Mouse (Mus musculus) stomach, postnatal 0 days (tissue): ENCODE data around the gene Actg1. TPM values are rescaled to one million over a fixed set of nuclear protein-coding genes. Genes with fewer than 3 reads are reported as not detected.

Experiments
- ATAC-seq: fragments of 200-750 bp; cut with Nextera tagmentation; 2 replicates; pipeline ENCODE4 v1.8.0; 2017; ENCODE audit not compliant: low FRiP score, low TSS enrichment
- DNase-seq: peaks from one replicate; pipeline ENCODE4 v3.0.0-alpha.2; 2016; ENCODE audit warnings: low spot score
- H3K27ac ChIP-seq: fragments of 300-500 bp; sonication (generic); replicated peaks from 2 replicates; pipeline ENCODE4 v1.5.1; 2014; ENCODE audit warnings: mild to moderate bottlenecking, control low read depth
- H3K27me3 ChIP-seq: fragments of 300-500 bp; sonication (generic); 2 replicates; pipeline ENCODE4 v1.6.1; 2014; ENCODE audit warnings: low read length; ENCODE audit not compliant: control insufficient read depth, insufficient read depth
- H3K36me3 ChIP-seq: fragments of 300-500 bp; sonication (generic); 2 replicates; pipeline ENCODE4 v1.6.1; 2014; ENCODE audit warnings: low read length, mixed read lengths; ENCODE audit not compliant: control insufficient read depth, insufficient read depth
- H3K4me1 ChIP-seq: fragments of 300-500 bp; sonication (generic); replicated peaks from 2 replicates; pipeline ENCODE4 v1.6.1; 2014; ENCODE audit warnings: antibody characterized with exemption; ENCODE audit not compliant: control insufficient read depth, insufficient read depth
- H3K4me2 ChIP-seq: fragments of 300-500 bp; sonication (generic); replicated peaks from 2 replicates; pipeline ENCODE4 v1.6.1; 2014; ENCODE audit warnings: low read depth, mild to moderate bottlenecking, control low read depth, moderate library complexity
- H3K4me3 ChIP-seq: fragments of 300-500 bp; sonication (generic); 2 replicates; pipeline ENCODE4 v1.5.1; 2014; ENCODE audit warnings: low read depth, low read length, control low read depth
- H3K9ac ChIP-seq: fragments of 300-500 bp; sonication (generic); 2 replicates; pipeline ENCODE4 v1.6.1; 2014; ENCODE audit warnings: mild to moderate bottlenecking, low read length, control low read depth, mixed read lengths
- H3K9me3 ChIP-seq: fragments of 300-500 bp; sonication (generic); 2 replicates; pipeline ENCODE4 v1.6.1; 2016; ENCODE audit warnings: low read length; ENCODE audit not compliant: control insufficient read depth
- CTCF ChIP-seq: IDR thresholded peaks from 2 replicates; pipeline ENCODE4 v1.5.1; 2016; ENCODE audit warnings: antibody characterized with exemption, low read depth, mild to moderate bottlenecking, moderate library complexity
- EP300 ChIP-seq: optimal IDR thresholded peaks from 2 replicates; pipeline ENCODE3; 2016; ENCODE audit warnings: antibody characterized with exemption
- WGBS: fragments of 180-500 bp; shearing (Covaris S2); extraction: QIAGEN DNeasy Blood & Tissue Kit; methylation state at CpG from one replicate; pipeline ENCODE4 v1.1.7; 2014; 5-methylcytosine and 5-hydroxymethylcytosine counted together
- polyA plus RNA-seq: library from polyadenylated mRNA; unstranded; fragments of >200 nt; fragmentation: Nextera tagmentation; extraction: Ambion mirVana; gene quantifications from 2 replicates; pipeline ENCODE4 v1.2.1, GENCODE M21; 2015

Gene Actg1
- polyA plus RNA-seq, 1 experiment from 2014 or later: 2,268 TPM

GRCm38 (mm10) chr11:120345067-120345681 lies 3.2 kb downstream of the Actg1 start:
- peak; percentile 68 for DNase-seq
- ATAC-seq: no peak
- Histone ChIP-seq H3K4me3 (peak overlapping the region; percentile 37), H3K4me1 (no peaks in the 10 kb centered on the region; the same call in 1 of the 2 replicates), H3K36me3 (peaks cover 5% of the 10 kb centered on the region), H3K9me3 (no peaks in the 10 kb centered on the region), H3K27me3 (no peaks in the 10 kb centered on the region), H3K9ac (peak overlapping the region; percentile 51; the same call in 1 of the 2 replicates), H3K4me2 (peak overlapping the region; percentile 55), H3K27ac (peak overlapping the region; percentile 77)
- TF ChIP-seq CTCF: no peak
- no peak for TF ChIP-seq EP300
- WGBS: 24% methylated on average over 1 of the region's 1 CpGs

GRCm38 (mm10) chr11:120344310-120344920 lies 3.9 kb downstream of the Actg1 start:
- Histone ChIP-seq H3K9me3 (no peaks in the 10 kb centered on the region), H3K4me3 (peak overlapping the region; percentile 37; the same call in 1 of the 2 replicates), H3K36me3 (peaks cover 5% of the 10 kb centered on the region), H3K27ac (peak overlapping the region; percentile 77; the same call in 1 of the 2 replicates), H3K27me3 (no peaks in the 10 kb centered on the region), H3K4me1 (no peaks in the 10 kb centered on the region; the same call in 1 of the 2 replicates), H3K4me2 (peak overlapping the region; percentile 55; the same call in 1 of the 2 replicates), H3K9ac (no peak overlapping the region)
- TF ChIP-seq EP300: no peak
- TF ChIP-seq CTCF: no peak; the same call in 1 of the 2 replicates
- ATAC-seq: no peak
- DNase-seq: peak; percentile 30
- 40% methylated on average over 5 of the region's 5 CpGs for WGBS

- Histone ChIP-seq H3K9me3 (no peaks in the 10 kb centered on the region), H3K9ac (no peak overlapping the region), H3K27me3 (no peaks in the 10 kb centered on the region), H3K4me1 (no peaks in the 10 kb centered on the region; the same call in 1 of the 2 replicates), H3K4me3 (no peak overlapping the region), H3K27ac (peak overlapping the region; percentile 20; the same call in 1 of the 2 replicates), H3K36me3 (peaks cover 5% of the 10 kb centered on the region), H3K4me2 (no peak overlapping the region)
- peak; percentile 82 for TF ChIP-seq EP300
- no peak for TF ChIP-seq CTCF
- DNase-seq (peak; percentile 59), ATAC-seq (peak; percentile 20)
- WGBS: 51% methylated on average over 5 of the region's 5 CpGs
Measured at GRCm38 (mm10) chr11:120343519-120344309, 4.6 kb downstream of the Actg1 start.

DNA sequence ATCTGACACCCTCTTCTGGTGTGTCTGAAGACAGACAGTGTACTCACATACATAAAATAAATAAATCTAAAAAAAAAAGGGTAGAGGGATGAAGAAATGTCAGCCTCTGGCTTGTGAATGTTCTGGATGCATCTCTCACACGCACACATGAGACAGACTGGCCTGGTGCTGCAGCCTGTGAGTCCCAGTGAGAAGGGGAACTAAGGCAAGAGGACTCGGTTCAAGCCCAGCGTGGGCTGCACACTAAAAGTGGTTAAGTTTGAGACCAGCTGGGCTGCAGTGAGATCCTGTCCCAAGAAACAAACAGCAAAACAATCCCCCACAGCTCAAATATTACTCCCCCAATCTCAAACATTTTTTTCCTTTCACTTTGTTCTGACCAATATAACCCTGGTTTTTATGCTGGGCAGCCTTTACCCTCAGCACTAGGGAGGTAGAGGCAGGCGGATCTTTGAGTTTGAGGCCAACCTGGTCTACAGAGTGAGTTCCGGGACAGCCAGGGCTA lies 5.6 kb downstream of the Actg1 start:
- 90% methylated on average over 5 of the region's 5 CpGs for WGBS
- Histone ChIP-seq H3K4me3 (no peak overlapping the region), H3K36me3 (peaks cover 5% of the 10 kb centered on the region), H3K27me3 (no peaks in the 10 kb centered on the region), H3K9ac (no peak overlapping the region), H3K4me2 (no peak overlapping the region), H3K4me1 (no peaks in the 10 kb centered on the region; the same call in 1 of the 2 replicates), H3K27ac (no peak overlapping the region), H3K9me3 (no peaks in the 10 kb centered on the region)
- ATAC-seq (no peak), DNase-seq (peak; percentile 13)
- no peak for TF ChIP-seq CTCF
- no peak for TF ChIP-seq EP300

DNA sequence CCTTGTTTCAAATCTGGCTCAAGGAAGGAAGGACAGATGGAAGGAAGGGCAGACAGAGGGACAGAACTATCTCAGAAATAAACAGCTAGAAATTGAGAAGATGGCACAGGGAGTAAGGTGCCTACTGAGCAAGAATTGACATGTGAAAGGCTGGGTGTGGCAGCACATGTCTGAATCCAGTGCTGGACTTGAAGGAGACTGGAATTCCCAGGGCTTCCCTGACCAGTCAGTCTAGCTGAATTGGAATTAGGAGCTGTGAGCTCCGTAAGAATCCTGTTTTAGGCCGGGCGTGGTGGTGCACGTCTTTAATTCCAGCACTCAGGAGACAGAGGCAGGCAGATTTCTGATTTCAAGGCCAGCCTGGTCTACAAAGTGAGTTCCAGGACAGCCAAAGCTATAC lies 6.7 kb downstream of the Actg1 start:
- Histone ChIP-seq H3K4me2 (no peak overlapping the region), H3K9ac (no peak overlapping the region), H3K4me1 (no peaks in the 10 kb centered on the region; the same call in 1 of the 2 replicates), H3K27me3 (no peaks in the 10 kb centered on the region), H3K27ac (no peak overlapping the region), H3K9me3 (no peaks in the 10 kb centered on the region), H3K4me3 (no peak overlapping the region), H3K36me3 (peaks cover 5% of the 10 kb centered on the region)
- no peak for TF ChIP-seq CTCF
- no peak for TF ChIP-seq EP300
- peak; percentile 13 for DNase-seq
- 83% methylated on average over 4 of the region's 4 CpGs for WGBS
- ATAC-seq: no peak
